Mouse (Mus musculus) bone marrow, adult 2 months (tissue): ENCODE measurements around the gene Pip4k2b. TPM values are rescaled to one million over a fixed set of nuclear protein-coding genes. Genes with fewer than 3 reads are reported as not detected.

Source experiments
- H3K27ac ChIP-seq: fragments of 200-500 bp; 2 replicates; pipeline ENCODE4 v1.5.1; 2012; ENCODE audit warnings: low read depth, mild to moderate bottlenecking, control low read depth, inconsistent platforms, low read length; ENCODE audit not compliant: control insufficient read depth, poor library complexity, insufficient read depth
- H3K4me1 ChIP-seq: fragments of 200-500 bp; 2 replicates; pipeline ENCODE4 v1.6.1; 2011; ENCODE audit warnings: low read length; ENCODE audit not compliant: control insufficient read depth, insufficient read depth
- H3K4me3 ChIP-seq: fragments of 200-500 bp; replicated peaks from 2 replicates; pipeline ENCODE3; 2011; ENCODE audit warnings: mild to moderate bottlenecking, low read depth, low read length, control low read depth; ENCODE audit not compliant: control insufficient read depth
- CTCF ChIP-seq: fragments of 200-500 bp; IDR thresholded peaks from 2 replicates; pipeline ENCODE4 v1.5.1; 2011; ENCODE audit warnings: low read length, control low read depth; ENCODE audit not compliant: control insufficient read depth, insufficient read depth
- POLR2A ChIP-seq: fragments of 200-500 bp; IDR thresholded peaks from 2 replicates; pipeline ENCODE4 v1.6.1; 2011; ENCODE audit warnings: low read depth, mild to moderate bottlenecking, control low read depth, low read length, borderline replicate concordance; ENCODE audit not compliant: control insufficient read depth
- WGBS: fragments of 180-500 bp; shearing (Covaris S2); methylation state at CpG from one replicate; pipeline ENCODE4 v1.1.7; 2018; 5-methylcytosine and 5-hydroxymethylcytosine counted together
- polyA plus RNA-seq: library from polyadenylated mRNA; stranded (reverse); fragments of >200 nt; gene quantifications from 2 replicates; pipeline ENCODE4 v1.2.4, GENCODE M21; 2011; ENCODE audit warnings: low replicate concordance; ENCODE audit not compliant: missing spikeins, insufficient read depth, insufficient read length

Pip4k2b gene
- polyA plus RNA-seq, 1 experiment, result 11.7 TPM

- no peak overlapping the region for H3K27ac ChIP-seq
- 80% methylated on average over 15 of the region's 15 CpGs for WGBS
- no peak overlapping the region for H3K4me3 ChIP-seq
- no peaks in the 10 kb centered on the region for H3K4me1 ChIP-seq
- TF ChIP-seq POLR2A (no peak), CTCF (no peak)
Measured at GRCm38 (mm10) chr11:97666794-97667193, 77.7 kb downstream of the Pip4k2b start.

- Histone ChIP-seq H3K4me1 (no peaks in the 10 kb centered on the region), H3K27ac (no peak overlapping the region), H3K4me3 (no peak overlapping the region)
- TF ChIP-seq POLR2A, result no peak
- 0 out of 2 replicates have a peak, but pooled peaks have one; percentile 7 for TF ChIP-seq CTCF
- WGBS, result 83% methylated on average over 7 of the region's 7 CpGs
Measured at GRCm38 (mm10) chr11:97666221-97666620, 78.3 kb downstream of the Pip4k2b start.

- TF ChIP-seq CTCF (no peak), POLR2A (no peak)
- 89% methylated on average over 13 of the region's 13 CpGs for WGBS
- H3K4me3 ChIP-seq, result no peak overlapping the region
- no peak overlapping the region for H3K27ac ChIP-seq
- H3K4me1 ChIP-seq, result no peaks in the 10 kb centered on the region; the same call in 1 of the 2 replicates
Measured at GRCm38 (mm10) chr11:97665431-97665830, 79.1 kb downstream of the Pip4k2b start.

Other genes starting within 250 kb of the Pip4k2b start
- gene 4933428G20Rik, start 244.4 kb downstream of the Pip4k2b start, polyA plus RNA-seq, result not detected in 2 replicates
- gene Srcin1, start 168.5 kb downstream of the Pip4k2b start, polyA plus RNA-seq, result 0.23 and 0.57 TPM in 2 replicates
- 0.41 and 6.1 TPM in 2 replicates for gene Epop, start 115.0 kb downstream of the Pip4k2b start, polyA plus RNA-seq
- gene Mllt6, start 81.3 kb downstream of the Pip4k2b start, polyA plus RNA-seq, result 13.0 and 23.7 TPM in 2 replicates
- 29.3 and 76.0 TPM in 2 replicates for gene Cisd3, start 58.9 kb downstream of the Pip4k2b start, polyA plus RNA-seq
- gene Pcgf2, start 44.2 kb downstream of the Pip4k2b start, polyA plus RNA-seq, result 7.0 and 10.7 TPM in 2 replicates
- gene Psmb3, start 41.3 kb downstream of the Pip4k2b start, polyA plus RNA-seq, result 138 and 152 TPM in 2 replicates
- 10.4 and 11.7 TPM in 2 replicates for gene Cwc25, start 21.9 kb upstream of the Pip4k2b start, polyA plus RNA-seq
- gene 1700001P01Rik, start 31.2 kb upstream of the Pip4k2b start, polyA plus RNA-seq, result not detected in 2 replicates
- 550 and 853 TPM in 2 replicates for gene Rpl23, start 37.7 kb upstream of the Pip4k2b start, polyA plus RNA-seq
- gene Lasp1, start 54.3 kb upstream of the Pip4k2b start, polyA plus RNA-seq, result 48.1 and 99.2 TPM in 2 replicates
- not detected in 2 replicates for gene B230217C12Rik, start 96.1 kb upstream of the Pip4k2b start, polyA plus RNA-seq
- not detected in 2 replicates for gene Fbxo47, start 139.4 kb upstream of the Pip4k2b start, polyA plus RNA-seq
- 2.0 and 11.9 TPM in 2 replicates for gene Plxdc1, start 241.7 kb upstream of the Pip4k2b start, polyA plus RNA-seq